Mouse (Mus musculus) liver, adult 2 months (tissue): Measurements from ENCODE around the gene Gpc2.

Experiments used
- CTCF ChIP-seq: fragments of 200-500 bp; IDR thresholded peaks from 2 replicates; pipeline ENCODE4 v1.5.1; 2011; ENCODE audit warnings: low read depth, low read length, control low read depth
- POLR2A ChIP-seq: fragments of 200-500 bp; IDR thresholded peaks from 2 replicates; pipeline ENCODE4 v1.6.1; 2011; ENCODE audit warnings: low read length, control low read depth; ENCODE audit not compliant: insufficient read depth; ENCODE audit errors: extremely low read depth

GRCm38 (mm10) chr5:138287861-138288260 is 8.1 kb upstream of the Gpc2 start:
- no peak for TF ChIP-seq POLR2A
- no peak for TF ChIP-seq CTCF
